Mouse (Mus musculus) C2C12 (cell line): ENCODE measurements around the gene Depdc5. TPM values are rescaled to one million over a fixed set of nuclear protein-coding genes. Genes with fewer than 3 reads are reported as not detected.
"Not testable (repeated sequence)": the region's sequence is repeated elsewhere in the genome, so short reads cannot be mapped to it uniquely, and the experiment has no call there.

Experiments
- H3K27me3 ChIP-seq: one replicate; pipeline ENCODE4 v1.6.1; 2011; ENCODE audit not compliant: control insufficient read depth, insufficient read depth, insufficient read length
- H3K36me3 ChIP-seq: one replicate; pipeline ENCODE4 v1.6.1; 2011; ENCODE audit not compliant: control insufficient read depth, insufficient read depth
- H3K4me3 ChIP-seq: one replicate; pipeline ENCODE4 v1.5.1; 2011; ENCODE audit warnings: mild to moderate bottlenecking, control low read depth; ENCODE audit not compliant: poor library complexity, insufficient read depth, severe bottlenecking
- H3K79me2 ChIP-seq: one replicate; pipeline ENCODE4 v1.6.1; 2011; ENCODE audit not compliant: control insufficient read depth, insufficient read depth
- H3K79me3 ChIP-seq: one replicate; pipeline ENCODE4 v1.6.1; 2011; ENCODE audit warnings: low read depth, control low read depth
- H3ac ChIP-seq: one replicate; pipeline ENCODE3; 2011; ENCODE audit warnings: low read depth; ENCODE audit not compliant: control insufficient read depth, insufficient read length
- CEBPB ChIP-seq: IDR thresholded peaks from one replicate; pipeline ENCODE4 v1.6.1; 2011; ENCODE audit warnings: low read depth, mild to moderate bottlenecking, control low read depth, moderate library complexity
- CTCF ChIP-seq: IDR thresholded peaks from one replicate; pipeline ENCODE4 v1.5.1; 2011; ENCODE audit not compliant: control insufficient read depth, insufficient read depth, insufficient read length
- FOSL1 ChIP-seq: IDR thresholded peaks from one replicate; pipeline ENCODE4 v1.8.0; 2011; ENCODE audit warnings: mild to moderate bottlenecking, low read length; ENCODE audit not compliant: poor library complexity, insufficient read depth, severe bottlenecking
- MAX ChIP-seq: IDR thresholded peaks from one replicate; pipeline ENCODE4 v1.6.1; 2011; ENCODE audit warnings: mild to moderate bottlenecking, control low read depth
- MYOD1 ChIP-seq: IDR thresholded peaks from one replicate; pipeline ENCODE4 v1.6.1; 2011; ENCODE audit warnings: low read depth; ENCODE audit not compliant: control insufficient read depth, insufficient read length
- MYOG ChIP-seq: IDR thresholded peaks from one replicate; pipeline ENCODE4 v1.6.1; 2011; ENCODE audit not compliant: control insufficient read depth, insufficient read length; ENCODE audit errors: extremely low read depth
- USF1 ChIP-seq: IDR thresholded peaks from one replicate; pipeline ENCODE4 v1.6.1; 2011; ENCODE audit warnings: low read depth, mild to moderate bottlenecking, control low read depth, moderate library complexity
- polyA plus RNA-seq: library from polyadenylated mRNA; unstranded; fragments of >200 nt; fragmentation: generic; extraction: Trizol; gene quantifications from one replicate; pipeline ENCODE4 v1.2.1, GENCODE M21; 2012; ENCODE audit warnings: missing spikeins

Gene Depdc5
- polyA plus RNA-seq, 1 experiment: 11.6 TPM

- Histone ChIP-seq H3K4me3 (no peak overlapping the region), H3K79me2 (no peaks in the 10 kb centered on the region), H3ac (no peak overlapping the region), H3K36me3 (peaks cover 31% of the 10 kb centered on the region), H3K79me3 (no peaks in the 10 kb centered on the region), H3K27me3 (no peaks in the 10 kb centered on the region)
- TF ChIP-seq FOSL1 (no peak), MAX (no peak), CTCF (no peak), USF1 (no peak), CEBPB (no peak), MYOD1 (no peak), MYOG (no peak)
Observed at GRCm38 (mm10) chr5:32869389-32870024, 6.0 kb downstream of the Depdc5 start.

GRCm38 (mm10) chr5:32872346-32872745 is 8.8 kb downstream of the Depdc5 start:
- no peaks in the 10 kb centered on the region for H3K79me3 ChIP-seq
- H3K4me3 ChIP-seq: no peak overlapping the region
- TF ChIP-seq MYOD1 (no peak), CEBPB (no peak), CTCF (no peak), MYOG (no peak), USF1 (no peak), FOSL1 (no peak), MAX (no peak)
- no peak overlapping the region for H3ac ChIP-seq
- peaks cover 38% of the 10 kb centered on the region for H3K36me3 ChIP-seq
- H3K27me3 ChIP-seq: no peaks in the 10 kb centered on the region
- H3K79me2 ChIP-seq: no peaks in the 10 kb centered on the region

GRCm38 (mm10) chr5:32886739-32887138 is 23.2 kb downstream of the Depdc5 start:
- TF ChIP-seq MYOG (no peak), MYOD1 (no peak), MAX (no peak), CTCF (no peak), FOSL1 (no peak), CEBPB (no peak), USF1 (no peak)
- Histone ChIP-seq H3K27me3 (no peaks in the 10 kb centered on the region), H3K79me3 (no peaks in the 10 kb centered on the region), H3ac (no peak overlapping the region), H3K4me3 (no peak overlapping the region), H3K79me2 (no peaks in the 10 kb centered on the region), H3K36me3 (peaks cover 9% of the 10 kb centered on the region)

- H3K36me3 ChIP-seq: peaks cover 12% of the 10 kb centered on the region
- no peak overlapping the region for H3ac ChIP-seq
- no peaks in the 10 kb centered on the region for H3K79me3 ChIP-seq
- H3K4me3 ChIP-seq: no peak overlapping the region
- H3K27me3 ChIP-seq: no peaks in the 10 kb centered on the region
- no peaks in the 10 kb centered on the region for H3K79me2 ChIP-seq
- TF ChIP-seq CEBPB (no peak), MYOG (no peak), FOSL1 (no peak), CTCF (no peak), MAX (no peak), MYOD1 (no peak), USF1 (no peak)
Observed at GRCm38 (mm10) chr5:32907496-32907895, 44.0 kb downstream of the Depdc5 start.

GRCm38 (mm10) chr5:32914071-32914470 is 50.6 kb downstream of the Depdc5 start:
- no peaks in the 10 kb centered on the region for H3K79me3 ChIP-seq
- no peak overlapping the region for H3K4me3 ChIP-seq
- no peak for TF ChIP-seq MAX
- no peak for TF ChIP-seq MYOD1
- no peak for TF ChIP-seq MYOG
- TF ChIP-seq CEBPB: no peak
- TF ChIP-seq CTCF: no peak
- TF ChIP-seq FOSL1: no peak
- no peak for TF ChIP-seq USF1
- H3K27me3 ChIP-seq: no peaks in the 10 kb centered on the region
- H3K36me3 ChIP-seq: peaks cover 12% of the 10 kb centered on the region
- no peak overlapping the region for H3ac ChIP-seq
- H3K79me2 ChIP-seq: no peaks in the 10 kb centered on the region

GRCm38 (mm10) chr5:32919281-32919680 is 55.8 kb downstream of the Depdc5 start:
- H3K27me3 ChIP-seq, H3K79me2 ChIP-seq, H3K79me3 ChIP-seq, H3K36me3 ChIP-seq, H3K4me3 ChIP-seq, H3ac ChIP-seq: not testable (repeated sequence)
